Mouse (Mus musculus) midbrain, embryonic 15.5 days (tissue): ENCODE measurements around the gene Pdk2. TPM values are rescaled to one million over a fixed set of nuclear protein-coding genes. Genes with fewer than 3 reads are reported as not detected.
A peak's percentile ranks its signal among the peaks of the same experiment; 100 is the strongest.

Experiments
- ATAC-seq: fragments of 200-750 bp; cut with Nextera tagmentation; replicated peaks from 2 replicates; pipeline ENCODE4 v1.8.0; 2017; ENCODE audit warnings: moderate TSS enrichment
- H3K27ac ChIP-seq: fragments of 300-500 bp; sonication (generic); 2 replicates; pipeline ENCODE4 v1.5.1; 2015; ENCODE audit warnings: mild to moderate bottlenecking, inconsistent platforms
- H3K27me3 ChIP-seq: fragments of 300-500 bp; sonication (generic); replicated peaks from 2 replicates; pipeline ENCODE4 v1.6.1; 2015; ENCODE audit warnings: inconsistent platforms
- H3K36me3 ChIP-seq: fragments of 300-500 bp; sonication (generic); replicated peaks from 2 replicates; pipeline ENCODE4 v1.6.1; 2015; ENCODE audit warnings: inconsistent platforms
- H3K4me1 ChIP-seq: fragments of 300-500 bp; sonication (generic); 2 replicates; pipeline ENCODE4 v1.6.1; 2015; ENCODE audit warnings: inconsistent platforms
- H3K4me2 ChIP-seq: fragments of 300-500 bp; sonication (generic); 2 replicates; pipeline ENCODE4 v1.6.1; 2015; ENCODE audit warnings: inconsistent platforms, mild to moderate bottlenecking, moderate library complexity
- H3K4me3 ChIP-seq: fragments of 300-500 bp; sonication (generic); 2 replicates; pipeline ENCODE4 v1.5.1; 2015; ENCODE audit warnings: mild to moderate bottlenecking, inconsistent platforms
- H3K9ac ChIP-seq: fragments of 300-500 bp; sonication (generic); 2 replicates; pipeline ENCODE4 v1.6.1; 2015; ENCODE audit warnings: mild to moderate bottlenecking, inconsistent platforms
- H3K9me3 ChIP-seq: fragments of 300-500 bp; sonication (generic); 2 replicates; pipeline ENCODE4 v1.6.1; 2016; ENCODE audit warnings: inconsistent platforms
- WGBS: fragments of 180-500 bp; shearing (Covaris S2); methylation state at CpG from one replicate; pipeline ENCODE4 v1.1.7; 2015; ENCODE audit warnings: mixed read lengths; 5-methylcytosine and 5-hydroxymethylcytosine counted together
- polyA plus RNA-seq: library from polyadenylated mRNA; unstranded; fragments of >200 nt; fragmentation: Nextera tagmentation; extraction: Ambion mirVana; gene quantifications from 2 replicates; pipeline ENCODE4 v1.2.1, GENCODE M21; 2015

Gene Pdk2
- polyA plus RNA-seq, 1 experiment from 2014 or later: 28.2 TPM

- Histone ChIP-seq H3K36me3 (peaks cover 19% of the 10 kb centered on the region), H3K4me2 (peak overlapping the region; percentile 80), H3K27ac (peak overlapping the region; percentile 82), H3K4me1 (peaks cover 38% of the 10 kb centered on the region), H3K27me3 (no peaks in the 10 kb centered on the region), H3K9ac (peak overlapping the region; percentile 47), H3K4me3 (peak overlapping the region; percentile 39), H3K9me3 (no peaks in the 10 kb centered on the region)
- 34% methylated on average over 4 of the region's 4 CpGs for WGBS
- ATAC-seq: no peak
Measured at GRCm38 (mm10) chr11:95006038-95006437, 35.1 kb downstream of the Pdk2 start.

- 60% methylated on average over 6 of the region's 6 CpGs for WGBS
- H3K9me3 ChIP-seq: no peaks in the 10 kb centered on the region
- no peak for ATAC-seq
- no peak overlapping the region for H3K9ac ChIP-seq
- H3K27me3 ChIP-seq: no peaks in the 10 kb centered on the region
- H3K27ac ChIP-seq: no peak overlapping the region
- no peak overlapping the region for H3K4me3 ChIP-seq
- H3K4me1 ChIP-seq: peaks cover 47% of the 10 kb centered on the region
- no peak overlapping the region for H3K4me2 ChIP-seq
- H3K36me3 ChIP-seq: peaks cover 19% of the 10 kb centered on the region
Measured at GRCm38 (mm10) chr11:95004937-95005198, 36.3 kb downstream of the Pdk2 start.

GRCm38 (mm10) chr11:95004136-95004936 is 36.8 kb downstream of the Pdk2 start:
- no peak overlapping the region for H3K9ac ChIP-seq
- no peak for ATAC-seq
- H3K36me3 ChIP-seq: peaks cover 19% of the 10 kb centered on the region
- H3K4me2 ChIP-seq: no peak overlapping the region
- H3K27ac ChIP-seq: peak overlapping the region; percentile 27; the same call in 1 of the 2 replicates
- H3K4me1 ChIP-seq: peaks cover 47% of the 10 kb centered on the region
- H3K27me3 ChIP-seq: no peaks in the 10 kb centered on the region
- H3K4me3 ChIP-seq: no peak overlapping the region
- 88% methylated on average over 12 of the region's 12 CpGs for WGBS
- H3K9me3 ChIP-seq: no peaks in the 10 kb centered on the region

DNA sequence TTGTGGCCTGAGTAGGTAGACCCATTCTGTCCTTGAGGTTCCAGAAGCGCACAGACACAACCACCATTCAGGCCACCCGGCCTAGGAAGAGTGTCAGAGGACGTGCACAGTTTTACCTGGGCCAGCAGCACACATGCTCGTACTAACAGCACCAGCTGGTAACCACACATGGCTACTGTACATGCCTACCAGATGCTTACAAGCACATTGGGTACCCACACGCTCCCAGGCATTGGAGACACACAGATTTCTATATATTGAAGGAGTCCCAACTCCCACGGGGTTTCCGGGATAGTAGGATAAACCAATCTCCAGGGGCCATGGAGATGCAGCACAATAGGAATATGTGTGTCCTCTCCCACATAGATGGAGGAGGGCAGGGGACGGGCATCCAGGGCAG is 38.4 kb downstream of the Pdk2 start:
- no peak overlapping the region for H3K4me2 ChIP-seq
- H3K36me3 ChIP-seq: peaks cover 26% of the 10 kb centered on the region
- H3K27me3 ChIP-seq: no peaks in the 10 kb centered on the region
- H3K9me3 ChIP-seq: no peaks in the 10 kb centered on the region
- H3K27ac ChIP-seq: no peak overlapping the region
- no peak overlapping the region for H3K4me3 ChIP-seq
- peaks cover 37% of the 10 kb centered on the region for H3K4me1 ChIP-seq
- H3K9ac ChIP-seq: no peak overlapping the region
- ATAC-seq: no peak
- WGBS: 95% methylated on average over 8 of the region's 8 CpGs

GRCm38 (mm10) chr11:95001584-95002347 is 39.4 kb downstream of the Pdk2 start:
- no peak for ATAC-seq
- WGBS: 82% methylated on average over 21 of the region's 21 CpGs
- Histone ChIP-seq H3K27ac (no peak overlapping the region), H3K9ac (no peak overlapping the region), H3K4me2 (no peak overlapping the region), H3K9me3 (no peaks in the 10 kb centered on the region), H3K27me3 (no peaks in the 10 kb centered on the region), H3K4me3 (no peak overlapping the region), H3K36me3 (peaks cover 31% of the 10 kb centered on the region), H3K4me1 (peaks cover 32% of the 10 kb centered on the region)

DNA sequence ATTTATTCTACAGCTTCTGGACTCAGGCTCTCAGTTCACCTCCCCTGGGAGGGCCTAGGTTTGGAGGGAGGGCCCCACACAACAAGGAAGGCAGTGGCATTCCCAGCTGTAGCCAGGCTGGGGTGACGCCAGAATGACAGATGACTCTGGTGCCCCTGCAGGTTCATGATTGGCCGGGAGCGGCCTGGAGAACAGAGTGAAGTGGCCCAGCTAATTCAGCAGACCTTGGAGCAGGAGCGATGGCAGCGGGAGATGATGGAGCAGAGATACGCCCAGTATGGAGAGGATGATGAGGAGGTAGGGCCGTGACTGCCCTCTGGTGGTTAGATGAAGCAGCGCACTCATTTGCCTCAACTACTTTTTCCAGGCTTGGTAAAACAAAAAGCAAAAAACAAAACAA is 40.1 kb downstream of the Pdk2 start:
- 2% methylated on average over 8 of the region's 8 CpGs for WGBS
- H3K9me3 ChIP-seq: no peaks in the 10 kb centered on the region
- H3K36me3 ChIP-seq: peaks cover 35% of the 10 kb centered on the region
- peak overlapping the region; percentile 38 for H3K27ac ChIP-seq
- H3K4me1 ChIP-seq: peaks cover 31% of the 10 kb centered on the region
- H3K9ac ChIP-seq: no peak overlapping the region
- peak; percentile 44 for ATAC-seq
- H3K4me3 ChIP-seq: no peak overlapping the region
- H3K4me2 ChIP-seq: no peak overlapping the region
- H3K27me3 ChIP-seq: no peaks in the 10 kb centered on the region

GRCm38 (mm10) chr11:95000548-95000947 is 40.6 kb downstream of the Pdk2 start:
- Histone ChIP-seq H3K9ac (no peak overlapping the region; the same call in 1 of the 2 replicates), H3K27ac (peak overlapping the region; percentile 38), H3K4me3 (no peak overlapping the region), H3K27me3 (no peaks in the 10 kb centered on the region), H3K9me3 (no peaks in the 10 kb centered on the region), H3K4me1 (peaks cover 31% of the 10 kb centered on the region), H3K4me2 (no peak overlapping the region), H3K36me3 (peaks cover 33% of the 10 kb centered on the region)
- no peak for ATAC-seq
- 47% methylated on average over 4 of the region's 4 CpGs for WGBS

DNA sequence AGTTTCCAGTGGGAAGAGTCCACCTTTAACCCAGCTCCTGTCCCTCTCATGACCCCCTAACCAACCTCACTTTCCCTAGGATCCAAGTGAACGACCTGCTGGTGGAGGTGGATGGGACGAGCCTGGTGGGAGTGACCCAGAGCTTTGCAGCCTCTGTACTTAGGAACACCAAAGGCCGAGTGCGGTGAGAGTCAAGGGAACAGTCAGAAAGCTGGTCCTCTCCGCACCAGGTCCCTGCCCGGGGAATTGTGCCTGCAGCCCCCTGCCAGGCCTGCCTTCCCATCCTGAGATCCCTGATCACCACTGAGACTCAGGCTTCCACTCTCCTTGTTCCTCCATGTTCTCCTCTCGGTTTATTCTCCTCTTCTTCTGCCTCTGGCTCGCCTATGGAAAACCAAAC is 41.0 kb downstream of the Pdk2 start:
- Histone ChIP-seq H3K4me2 (no peak overlapping the region), H3K9ac (no peak overlapping the region), H3K9me3 (no peaks in the 10 kb centered on the region), H3K27ac (peak overlapping the region; percentile 38; the same call in 1 of the 2 replicates), H3K27me3 (no peaks in the 10 kb centered on the region), H3K36me3 (peaks cover 30% of the 10 kb centered on the region), H3K4me1 (peaks cover 36% of the 10 kb centered on the region), H3K4me3 (no peak overlapping the region)
- no peak for ATAC-seq
- WGBS: 83% methylated on average over 8 of the region's 8 CpGs

GRCm38 (mm10) chr11:94998041-94998531 is 43.1 kb downstream of the Pdk2 start:
- no peak overlapping the region for H3K27ac ChIP-seq
- 0 out of 2 replicates have a peak, but pooled peaks have one; percentile 22 for ATAC-seq
- peaks cover 56% of the 10 kb centered on the region for H3K4me1 ChIP-seq
- no peak overlapping the region for H3K4me2 ChIP-seq
- no peaks in the 10 kb centered on the region for H3K27me3 ChIP-seq
- H3K9ac ChIP-seq: no peak overlapping the region
- 76% methylated on average over 16 of the region's 16 CpGs for WGBS
- no peak overlapping the region for H3K4me3 ChIP-seq
- H3K9me3 ChIP-seq: no peaks in the 10 kb centered on the region
- peaks cover 28% of the 10 kb centered on the region for H3K36me3 ChIP-seq

DNA sequence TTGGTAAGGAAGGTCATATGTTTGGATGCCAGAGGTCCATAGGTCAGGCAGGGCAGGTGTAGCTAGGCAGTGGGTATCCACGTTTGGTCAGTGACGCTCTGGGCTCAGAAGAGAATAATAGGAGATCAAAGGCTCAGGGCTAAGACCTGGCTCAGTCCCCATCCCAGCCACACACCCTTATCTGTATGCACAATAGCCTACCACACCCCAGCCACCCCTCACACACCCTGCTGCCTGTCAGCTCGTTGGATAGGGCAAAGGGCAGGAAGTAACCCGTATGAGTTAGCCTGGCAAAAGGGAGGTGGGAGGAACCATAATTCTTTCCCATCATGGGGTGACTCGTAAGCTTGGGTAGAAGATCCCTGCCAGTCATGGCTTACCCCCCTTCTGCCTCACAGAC is 43.6 kb downstream of the Pdk2 start:
- Histone ChIP-seq H3K36me3 (peaks cover 24% of the 10 kb centered on the region), H3K9ac (no peak overlapping the region), H3K9me3 (no peaks in the 10 kb centered on the region), H3K4me3 (no peak overlapping the region), H3K27ac (no peak overlapping the region), H3K4me2 (no peak overlapping the region), H3K27me3 (no peaks in the 10 kb centered on the region), H3K4me1 (peaks cover 61% of the 10 kb centered on the region)
- 57% methylated on average over 5 of the region's 5 CpGs for WGBS
- ATAC-seq: no peak

DNA sequence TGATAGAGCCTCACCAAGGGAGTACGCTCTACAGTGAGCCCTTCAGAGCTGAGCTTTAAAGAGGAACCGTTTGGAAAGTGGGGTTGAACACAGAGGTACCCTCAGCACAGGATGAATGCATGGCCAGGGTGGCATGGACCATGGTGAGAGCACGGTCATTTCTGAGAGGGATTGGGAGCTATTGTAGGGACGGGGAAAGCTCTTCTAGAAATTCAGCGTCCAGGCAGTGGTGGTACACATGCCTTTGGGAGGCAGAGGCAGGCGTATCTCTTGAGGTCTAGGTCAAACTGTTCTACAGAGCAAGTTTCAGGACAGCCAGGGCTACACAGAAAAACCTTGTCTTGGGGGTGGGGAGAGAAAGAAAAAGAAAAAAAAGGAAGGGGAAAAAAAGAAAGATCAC is 44.2 kb downstream of the Pdk2 start:
- peaks cover 62% of the 10 kb centered on the region for H3K4me1 ChIP-seq
- H3K27ac ChIP-seq: no peak overlapping the region
- no peak overlapping the region for H3K4me2 ChIP-seq
- no peak overlapping the region for H3K9ac ChIP-seq
- no peaks in the 10 kb centered on the region for H3K27me3 ChIP-seq
- WGBS: 93% methylated on average over 6 of the region's 6 CpGs
- no peak for ATAC-seq
- no peaks in the 10 kb centered on the region for H3K9me3 ChIP-seq
- no peak overlapping the region for H3K4me3 ChIP-seq
- peaks cover 17% of the 10 kb centered on the region for H3K36me3 ChIP-seq

DNA sequence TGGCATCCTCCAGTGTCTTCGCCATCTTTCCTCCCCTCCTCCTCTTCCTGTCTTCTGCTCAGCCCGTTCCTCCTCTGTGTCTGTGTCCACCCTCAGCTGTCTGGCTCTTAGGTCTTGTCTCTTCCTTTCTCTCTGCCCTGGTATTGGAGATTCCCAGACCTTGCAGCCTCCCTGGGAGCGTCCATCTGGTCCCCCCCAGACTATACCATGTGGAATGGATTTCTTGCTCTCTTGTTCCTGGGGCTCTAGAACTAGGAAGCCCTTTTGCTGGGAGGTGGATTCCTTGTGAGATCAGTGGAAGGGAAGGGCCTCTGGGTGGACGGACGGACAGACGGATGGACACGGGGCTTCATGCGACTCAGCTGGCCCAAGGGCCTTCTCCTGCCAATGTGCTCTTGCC is 45.1 kb downstream of the Pdk2 start:
- 0 out of 2 replicates have a peak overlapping the region, but pooled peaks have one; percentile 97 for H3K4me3 ChIP-seq
- peak overlapping the region; percentile 98 for H3K4me2 ChIP-seq
- peaks cover 61% of the 10 kb centered on the region for H3K4me1 ChIP-seq
- no peaks in the 10 kb centered on the region for H3K27me3 ChIP-seq
- H3K9me3 ChIP-seq: no peaks in the 10 kb centered on the region
- no peak overlapping the region for H3K27ac ChIP-seq
- WGBS: 84% methylated on average over 8 of the region's 8 CpGs
- peaks cover 15% of the 10 kb centered on the region for H3K36me3 ChIP-seq
- H3K9ac ChIP-seq: peak overlapping the region; percentile 23; the same call in 1 of the 2 replicates
- no peak for ATAC-seq
